Mouse (Mus musculus) layer of hippocampus, adult 2 months (tissue): Measurements from ENCODE around the gene Klk15. TPM values are rescaled to one million over a fixed set of nuclear protein-coding genes. Genes with fewer than 3 reads are reported as not detected.
"Not testable (repeated sequence)": the region's sequence is repeated elsewhere in the genome, so short reads cannot be mapped to it uniquely, and the experiment has no call there.

Experiments used
- DNase-seq, 2 experiments: peaks; one replicate each; pipeline ENCODE4 v3.0.0; 2022; ENCODE audit warnings: low spot score in 2 of 2
- H3K27ac ChIP-seq: fragments of 200-600 bp; 2 replicates; pipeline ENCODE4 v1.8.1; 2022
- H3K4me3 ChIP-seq: fragments of 200-600 bp; 2 replicates; pipeline ENCODE4 v1.8.1; 2022; ENCODE audit warnings: mild to moderate bottlenecking
- CTCF ChIP-seq: fragments of 200-600 bp; conservative IDR thresholded peaks from 2 replicates; pipeline ENCODE4 v1.8.1; 2022; ENCODE audit warnings: antibody characterized with exemption, mild to moderate bottlenecking, moderate library complexity
- total RNA-seq, 2 experiments: library from RNA; stranded (reverse); gene quantifications; 2 replicates each; pipeline ENCODE4 v1.2.3; 2021

Gene Klk15
- total RNA-seq, 2 experiments from 2014 or later: not detected

GRCm38 (mm10) chr7:43934747-43935146 is 1.2 kb downstream of the Klk15 start:
- Histone ChIP-seq H3K4me3 (no peak overlapping the region), H3K27ac (no peak overlapping the region)
- no peak for TF ChIP-seq CTCF
- DNase-seq: no peak

DNA sequence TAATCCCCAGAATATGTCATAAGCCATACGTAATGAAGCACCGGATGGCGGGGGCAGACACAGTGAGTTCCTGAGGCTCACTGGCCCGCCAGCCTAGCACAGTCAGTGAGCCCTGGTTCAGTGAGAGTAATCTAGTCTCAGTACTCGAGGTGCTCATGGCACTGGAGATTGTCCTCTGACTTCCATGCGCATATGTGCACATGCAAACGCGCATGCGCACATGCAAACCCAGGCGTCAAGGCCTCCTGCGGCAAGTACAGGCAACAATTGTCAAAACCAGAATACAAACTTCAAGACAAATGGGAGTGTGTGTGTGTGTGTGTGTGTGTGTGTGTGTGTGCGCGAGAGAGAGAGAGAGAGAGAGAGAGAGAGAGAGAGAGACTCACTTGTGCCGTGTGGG is 3.0 kb downstream of the Klk15 start:
- Histone ChIP-seq H3K4me3 (no peak overlapping the region), H3K27ac (no peak overlapping the region)
- no peak for DNase-seq
- no peak for TF ChIP-seq CTCF

DNA sequence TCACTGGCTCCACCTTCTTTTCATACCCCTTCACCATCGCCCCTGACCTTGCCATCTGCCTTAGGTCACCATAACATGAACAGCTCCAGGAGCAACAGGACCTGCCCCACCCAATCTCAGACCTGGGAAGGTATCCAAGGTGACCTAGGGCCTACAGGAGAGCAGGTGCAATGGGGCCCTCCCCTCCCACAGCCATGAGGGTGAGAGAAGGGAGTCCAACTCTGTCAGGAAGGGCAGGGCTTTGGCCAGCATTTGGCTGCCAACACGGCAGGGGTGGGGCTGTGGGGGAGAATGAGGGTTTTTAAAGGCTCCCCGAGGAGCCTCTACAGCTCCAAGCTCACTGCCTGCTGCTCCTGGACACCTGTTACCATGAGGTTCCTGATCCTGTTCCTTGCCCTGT is 8.8 kb downstream of the Klk15 start:
- not testable (repeated sequence) for DNase-seq, H3K4me3 ChIP-seq, H3K27ac ChIP-seq

DNA sequence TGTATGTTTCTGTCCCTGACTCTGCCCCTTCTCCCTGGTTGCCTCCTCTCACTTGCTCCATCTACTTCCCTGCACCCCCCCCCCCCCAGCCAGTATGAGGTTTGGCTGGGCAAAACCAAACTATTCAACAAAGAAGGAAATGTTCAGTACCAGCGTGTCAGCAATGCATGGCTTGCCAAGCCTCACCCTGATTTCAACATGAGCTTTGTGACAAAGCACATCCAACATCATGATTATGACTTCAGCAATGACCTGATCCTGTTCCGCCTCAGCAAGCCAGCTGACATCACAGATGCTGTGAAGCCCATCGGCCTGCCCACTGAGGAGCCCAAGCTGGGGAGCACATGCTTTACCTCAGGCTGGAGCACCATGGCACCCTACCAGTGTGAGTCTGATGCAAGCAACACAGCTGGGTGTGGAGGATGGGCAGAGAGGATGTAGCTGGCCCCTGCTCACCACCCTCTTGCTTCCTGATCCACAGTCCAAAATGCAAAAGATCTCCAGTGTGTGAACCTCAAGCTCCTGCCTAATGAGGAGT is 11.3 kb downstream of the Klk15 start:
- DNase-seq: no peak
- no peak overlapping the region for H3K27ac ChIP-seq
- no peak for TF ChIP-seq CTCF
- H3K4me3 ChIP-seq: no peak overlapping the region

DNA sequence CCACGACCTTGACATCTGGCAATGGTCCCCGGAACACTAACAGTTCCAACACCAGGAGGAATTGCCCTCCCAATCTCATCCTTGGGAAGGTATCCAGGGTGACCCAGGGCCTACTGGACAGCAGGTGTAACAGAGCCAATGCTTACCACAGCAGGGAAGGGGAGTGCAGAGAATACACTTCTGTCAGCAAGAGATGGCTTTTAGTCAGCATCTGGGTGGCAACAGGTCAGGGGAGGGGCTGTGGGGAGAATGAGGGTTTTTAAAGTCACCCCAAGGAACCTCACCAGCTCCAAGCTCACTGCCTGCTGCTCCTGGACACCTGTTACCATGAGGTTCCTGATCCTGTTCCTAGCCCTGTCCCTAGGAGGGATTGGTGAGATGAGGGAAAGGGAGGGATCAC is 16.8 kb downstream of the Klk15 start, which contains the start of gene Klk1b8:
Gene Klk1b8, plus strand, starts transcription at position 301 of the 400 bp plus-strand sequence.
- no peak for DNase-seq
- Histone ChIP-seq H3K4me3 (no peak within 1 kb of the TSS), H3K27ac (no peak within 1 kb of the TSS)
- no peak for TF ChIP-seq CTCF

DNA sequence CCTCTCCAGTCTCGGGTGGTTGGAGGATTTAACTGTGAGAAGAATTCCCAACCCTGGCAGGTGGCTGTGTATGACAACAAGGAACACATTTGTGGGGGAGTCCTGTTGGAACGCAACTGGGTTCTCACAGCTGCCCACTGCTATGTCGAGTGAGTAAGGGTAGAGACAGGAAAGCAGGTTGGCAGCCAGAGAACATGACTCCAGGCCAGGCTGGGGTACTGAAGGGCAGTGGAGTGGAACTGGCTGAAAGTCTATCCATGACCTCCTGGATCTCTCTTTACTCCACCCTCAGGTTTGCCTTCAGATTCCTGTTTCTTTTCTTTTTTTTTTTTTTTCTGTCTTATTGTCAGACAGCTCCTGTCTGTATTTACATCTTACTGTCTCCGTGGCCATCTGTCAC is 19.2 kb downstream of the Klk15 start:
- peak; percentile 21 to 31 for DNase-seq
- TF ChIP-seq CTCF: no peak
- Histone ChIP-seq H3K27ac (no peak overlapping the region), H3K4me3 (no peak overlapping the region)

DNA sequence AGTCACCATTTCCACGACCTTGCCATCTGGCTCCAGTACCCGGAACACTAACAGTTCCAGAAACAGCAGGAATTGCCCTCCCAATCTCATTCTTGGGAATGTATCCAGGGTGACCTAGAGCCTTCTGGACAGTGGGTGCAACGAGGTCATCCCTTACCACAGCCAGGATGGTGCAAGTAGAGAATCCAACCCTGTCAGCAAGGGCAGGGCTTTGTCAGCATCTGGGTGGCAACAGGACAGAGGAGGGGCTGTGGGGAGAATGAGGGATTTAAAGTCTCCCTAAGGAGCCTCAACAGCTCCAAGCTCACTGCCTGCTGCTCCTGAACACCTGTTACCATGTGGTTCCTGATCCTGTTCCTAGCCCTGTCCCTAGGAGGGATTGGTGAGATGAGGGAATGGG is 32.9 kb downstream of the Klk15 start, which contains the start of gene Klk1b1:
Gene Klk1b1, plus strand, starts transcription at position 301 of the 400 bp plus-strand sequence.
- no peak within 1 kb of the TSS for H3K27ac ChIP-seq
- no peak for DNase-seq
- TF ChIP-seq CTCF: no peak
- no peak within 1 kb of the TSS for H3K4me3 ChIP-seq

DNA sequence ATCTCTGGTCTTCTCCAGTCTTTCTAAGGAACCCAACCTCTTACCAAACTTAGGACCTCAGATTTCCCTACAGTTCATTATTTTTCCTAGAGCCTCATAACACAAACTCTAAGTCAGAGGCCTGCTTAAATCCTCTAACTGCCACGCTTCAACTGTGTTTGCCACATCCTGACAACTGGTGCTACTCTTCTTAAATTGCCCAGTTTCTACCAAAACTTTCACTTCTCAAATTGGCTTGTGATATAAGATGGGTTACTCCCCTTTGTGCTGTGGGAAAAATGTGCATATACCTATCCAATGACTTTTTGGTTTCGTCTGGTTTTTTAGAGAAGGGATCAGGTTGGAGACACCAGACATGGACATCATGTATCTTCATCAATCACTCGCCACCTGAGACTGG is 33.5 kb downstream of the Klk15 start:
- TF ChIP-seq CTCF: no peak
- H3K27ac ChIP-seq: no peak overlapping the region
- DNase-seq: no peak
- H3K4me3 ChIP-seq: no peak overlapping the region

- TF ChIP-seq CTCF: no peak
- no peak for DNase-seq
- Histone ChIP-seq H3K4me3 (no peak overlapping the region), H3K27ac (no peak overlapping the region)
Measured at GRCm38 (mm10) chr7:43967612-43968011, 34.1 kb downstream of the Klk15 start.

GRCm38 (mm10) chr7:43975761-43976160 is 42.2 kb downstream of the Klk15 start, which contains the start of gene Klk1b9:
Klk1b9 (plus strand) TSS chr7:43976061.
- H3K27ac ChIP-seq, DNase-seq, H3K4me3 ChIP-seq: not testable (repeated sequence)

DNA sequence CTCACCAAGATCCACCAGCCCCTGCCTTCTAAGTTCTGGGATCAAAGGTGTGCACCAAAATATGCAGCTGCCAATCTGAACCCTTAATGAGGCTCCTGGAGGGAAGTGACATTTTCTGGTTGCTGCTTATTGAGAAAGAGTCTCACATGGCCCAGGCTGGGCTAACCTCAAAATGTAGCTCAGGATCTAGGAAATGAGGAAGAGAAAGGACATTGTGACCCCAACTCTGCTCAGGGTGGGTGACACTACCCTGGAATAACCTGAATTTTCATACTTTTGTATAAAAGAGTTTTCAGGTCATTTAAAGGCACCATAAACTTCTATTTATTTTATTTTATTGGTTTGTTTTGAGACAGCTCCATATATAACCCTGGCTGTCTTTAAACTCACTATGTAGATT is 52.1 kb downstream of the Klk15 start:
- no peak for TF ChIP-seq CTCF
- no peak for DNase-seq
- Histone ChIP-seq H3K4me3 (no peak overlapping the region), H3K27ac (no peak overlapping the region)

Other genes with a start within 250 kb of the Klk15 start
- gene Klk14, start 243.3 kb upstream of the Klk15 start, total RNA-seq: not detected
- gene Klk13, start 221.2 kb upstream of the Klk15 start, total RNA-seq: not detected
- not detected for gene Klk12, start 164.8 kb upstream of the Klk15 start, total RNA-seq
- gene Klk11, start 159.1 kb upstream of the Klk15 start, total RNA-seq: not detected
- gene Klk10, start 152.7 kb upstream of the Klk15 start, total RNA-seq: 1 to 10 TPM; 1.5 to 1.7 TPM
- gene Klk9, start 141.8 kb upstream of the Klk15 start, total RNA-seq: not detected
- 10 to 100 TPM; 25.2 to 27.6 TPM for gene Klk8, start 136.2 kb upstream of the Klk15 start, total RNA-seq
- gene Klk7, start 122.4 kb upstream of the Klk15 start, total RNA-seq: under 1 TPM; 0.25 to 0.26 TPM
- under 1 TPM in 1 of 2 experiments, not detected in 1; 0.87 TPM for gene Klk6, start 109.2 kb upstream of the Klk15 start, total RNA-seq
- gene Klk5, start 91.8 kb upstream of the Klk15 start, total RNA-seq: not detected
- gene Klk4, start 52.6 kb upstream of the Klk15 start, total RNA-seq: not detected
- not detected for gene Klk1b8, start 16.9 kb downstream of the Klk15 start, total RNA-seq
- not detected for gene Klk1b1, start 33.0 kb downstream of the Klk15 start, total RNA-seq
- gene Klk1b9, start 42.3 kb downstream of the Klk15 start, total RNA-seq: not detected
- gene Klk1b11, start 62.1 kb downstream of the Klk15 start, total RNA-seq: not detected
- gene Klk1b26, start 78.4 kb downstream of the Klk15 start, total RNA-seq: not detected
- not detected for gene Klk1b27, start 118.5 kb downstream of the Klk15 start, total RNA-seq
- gene Klk1b21, start 168.6 kb downstream of the Klk15 start, total RNA-seq: not detected
- not detected for gene Klk1b22, start 178.9 kb downstream of the Klk15 start, total RNA-seq
- gene Klk1b16, start 203.0 kb downstream of the Klk15 start, total RNA-seq: not detected